8 mouse cellular contexts compared by ENCODE assay signal in the genomic region with DNA sequence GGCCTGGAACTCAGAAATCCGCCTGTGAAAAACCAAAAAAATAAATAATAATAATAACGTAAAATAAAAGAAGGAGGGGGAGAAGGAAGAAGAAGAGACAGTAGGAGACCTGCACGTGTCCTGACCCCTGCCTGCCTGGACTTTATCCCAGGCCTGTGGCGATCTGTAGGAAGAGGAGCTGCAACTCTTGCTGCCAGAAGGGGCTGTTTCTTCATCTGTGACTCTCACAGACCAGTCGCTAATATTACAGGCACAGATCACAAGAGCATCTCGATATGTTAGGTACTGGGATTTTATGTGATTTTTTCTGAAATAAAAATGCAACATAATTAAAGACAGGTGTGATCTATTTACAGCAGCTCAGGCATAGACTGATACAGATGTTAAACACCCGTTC. TPM values are rescaled to one million over a fixed set of nuclear protein-coding genes. Genes with fewer than 3 reads are reported as not detected.
DNase-seq lines count a peak whose midpoint lies in the region; ATAC-seq and TF ChIP-seq lines count a peak whose summit lies in the region.

No protein-coding gene starts in this region.

- intact Hi-C loops in left cerebral cortex, postnatal 4 days (cut with DNase I): loop anchor here (10.0 kb wide), 2 partner anchors 119 to 331 kb away; partner anchors contain the start of gene Tspan5
- intact Hi-C loops in left cerebral cortex, postnatal 25 days (cut with DNase I): loop anchor here (5.0 to 10.0 kb wide), 3 partner anchors 111 to 331 kb away; partner anchors contain the start of gene Tspan5

- no peaks in the 10 kb centered on the region for H3K9me3 ChIP-seq in hindbrain, postnatal 0 days (ENCODE audit: low read length)
- H3K9me3 ChIP-seq in midbrain, embryonic 15.5 days: no peaks in the 10 kb centered on the region

- H3K36me3 ChIP-seq in hindbrain, postnatal 0 days (ENCODE audit: insufficient read depth, low read length): no peaks in the 10 kb centered on the region
- no peaks in the 10 kb centered on the region for H3K36me3 ChIP-seq in midbrain, embryonic 15.5 days (replicated peaks)

- peak overlapping the region; percentile 90 for H3K4me3 ChIP-seq in brown adipose tissue, adult 24 weeks (ENCODE audit: insufficient read depth, low read depth, low read length)
- H3K4me3 ChIP-seq in hindbrain, postnatal 0 days (ENCODE audit: low read length): peak overlapping the region; percentile 98
- peak overlapping the region; percentile 99 for H3K4me3 ChIP-seq in midbrain, embryonic 15.5 days

- ATAC-seq in hindbrain, postnatal 0 days: no peak
- ATAC-seq in midbrain, embryonic 15.5 days (replicated peaks): no peak; the same call in 1 of the 2 replicates
- no peak for ATAC-seq in monocyte, adult 5-6 weeks (replicated peaks; ENCODE audit: insufficient number of reproducible peaks, low FRiP score, low TSS enrichment, poor library complexity, severe bottlenecking)

- no peaks in the 10 kb centered on the region for H3K27me3 ChIP-seq in hindbrain, postnatal 0 days (ENCODE audit: insufficient read depth, low read length)
- no peaks in the 10 kb centered on the region for H3K27me3 ChIP-seq in midbrain, embryonic 15.5 days (replicated peaks)

- DNase-seq in left cerebral cortex, postnatal 4 days: peak; percentile 21
- DNase-seq in left cerebral cortex, postnatal 25 days (ENCODE audit: low spot score in 2 of 2): no peak
- DNase-seq in hindbrain, postnatal 0 days (ENCODE audit: low spot score): peak; percentile 28
- no peak for DNase-seq in ovary, adult 18-20 months (ENCODE audit: low spot score)
- DNase-seq in spleen, postnatal 36 days (ENCODE audit: low spot score in 2 of 2): no peak

- peak overlapping the region; percentile 89 for H3K9ac ChIP-seq in hindbrain, postnatal 0 days (replicated peaks; ENCODE audit: low read length)
- H3K9ac ChIP-seq in midbrain, embryonic 15.5 days: peak overlapping the region; percentile 80

- peak overlapping the region; percentile 96 for H3K4me2 ChIP-seq in hindbrain, postnatal 0 days (ENCODE audit: low read depth, low read length)
- peak overlapping the region; percentile 95 for H3K4me2 ChIP-seq in midbrain, embryonic 15.5 days

- 11% methylated on average over 7 of the region's 7 CpGs for WGBS in hindbrain, postnatal 0 days
- WGBS in midbrain, embryonic 15.5 days: 14% methylated on average over 7 of the region's 7 CpGs

- TF ChIP-seq CTCF in hindbrain, postnatal 0 days (IDR thresholded peaks at IDR 0.05; ENCODE audit: low read depth): peak; percentile 22

- H3K27ac ChIP-seq in brown adipose tissue, adult 24 weeks (replicated peaks; ENCODE audit: low read depth, low read length): no peak overlapping the region
- H3K27ac ChIP-seq in hindbrain, postnatal 0 days: peak overlapping the region; percentile 97; the same call in 1 of the 2 replicates
- H3K27ac ChIP-seq in midbrain, embryonic 15.5 days: peak overlapping the region; percentile 91

- no peaks in the 10 kb centered on the region for H3K4me1 ChIP-seq in brown adipose tissue, adult 24 weeks (ENCODE audit: control insufficient read depth, insufficient read depth, insufficient read length, low read length)
- H3K4me1 ChIP-seq in hindbrain, postnatal 0 days (ENCODE audit: insufficient read depth, low read length): peaks cover 8% of the 10 kb centered on the region; the same call in 1 of the 2 replicates
- peaks cover 16% of the 10 kb centered on the region for H3K4me1 ChIP-seq in midbrain, embryonic 15.5 days

RNA-seq across cellular contexts. Expression of gene Rap1gds1, which starts 1.1 kb away (rescaled TPM):
- total RNA-seq in left cerebral cortex, postnatal 4 days (2021): 100 to 1,000 TPM; 165 to 170 TPM
- total RNA-seq in left cerebral cortex, postnatal 25 days (2021): 100 to 1,000 TPM; 260 to 270 TPM
- polyA plus RNA-seq in brown adipose tissue, adult 24 weeks (2012; ENCODE audit: insufficient read depth, insufficient read length, missing spikeins): 38.2 and 39.8 TPM in 2 replicates
- 107 and 109 TPM in 2 replicates for total RNA-seq in hindbrain, postnatal 0 days (2014; rRNA removed)
- 88.5 and 90.6 TPM in 2 replicates for polyA plus RNA-seq in hindbrain, postnatal 0 days (2015; fragmentation: Nextera tagmentation; extraction: Ambion mirVana)
- 68.6 and 70.6 TPM in 2 replicates for polyA plus RNA-seq in midbrain, embryonic 15.5 days (2015; fragmentation: Nextera tagmentation; extraction: Ambion mirVana)
- total RNA-seq in monocyte, adult 5-6 weeks (2017): 57.7 to 83.7 TPM (median 58.3 TPM) in 3 replicates

Comparison
In these comparisons a context has a peak if more than half of its experiments do, and no peak if none do; other contexts are left out.
1. DNase-seq: peak in left cerebral cortex, postnatal 4 days (single experiment) and hindbrain, postnatal 0 days (single experiment); none in left cerebral cortex, postnatal 25 days (0 of 2), ovary, adult 18-20 months (single experiment) and spleen, postnatal 36 days (0 of 2).
2. Peak in every context shown above with its lines, with median percentiles within 50 percentile points of each other: H3K4me3 ChIP-seq.